Mouse (Mus musculus) heart, embryonic 14.5 days (tissue): ENCODE data around the gene Kcnq1. TPM values are rescaled to one million over a fixed set of nuclear protein-coding genes. Genes with fewer than 3 reads are reported as not detected.
A peak's percentile ranks its signal among the peaks of the same experiment; 100 is the strongest.

Experiments
- ATAC-seq: fragments of 200-750 bp; cut with Nextera tagmentation; 2 replicates; pipeline ENCODE4 v1.8.0; 2017; ENCODE audit warnings: low read depth, moderate TSS enrichment; ENCODE audit not compliant: insufficient number of reproducible peaks, insufficient read depth, low FRiP score
- H3K27ac ChIP-seq, 2 experiments: fragments of 200-500 bp in 1 of 2; fragments of 300-500 bp in 1 of 2; sonication (generic) in 1 of 2; replicated peaks in 1 of 2; 2 replicates each; pipeline ENCODE4 v1.5.1; 2012 to 2014; ENCODE audit warnings: low read depth in 2 of 2, low read length in 2 of 2, control low read depth in 1 of 2, mild to moderate bottlenecking in 1 of 2, mixed read lengths in 1 of 2; ENCODE audit not compliant: control insufficient read depth in 1 of 2, insufficient read depth in 1 of 2
- H3K27me3 ChIP-seq: fragments of 300-500 bp; sonication (generic); 2 replicates; pipeline ENCODE4 v1.6.1; 2014; ENCODE audit warnings: mild to moderate bottlenecking, low read length, control low read depth; ENCODE audit not compliant: control insufficient read depth, insufficient read depth
- H3K36me3 ChIP-seq: fragments of 300-500 bp; sonication (generic); 2 replicates; pipeline ENCODE4 v1.6.1; 2014; ENCODE audit warnings: mild to moderate bottlenecking, control low read depth, low read length, mixed read lengths; ENCODE audit not compliant: control insufficient read depth, insufficient read depth
- H3K4me1 ChIP-seq, 2 experiments: fragments of 200-500 bp in 1 of 2; fragments of 300-500 bp in 1 of 2; sonication (generic) in 1 of 2; 2 replicates each; pipeline ENCODE4 v1.6.1; 2012 to 2014; ENCODE audit warnings: low read length in 2 of 2, control low read depth in 1 of 2, mixed read lengths in 1 of 2; ENCODE audit not compliant: control insufficient read depth in 2 of 2, insufficient read depth in 2 of 2
- H3K4me2 ChIP-seq: fragments of 300-500 bp; sonication (generic); 2 replicates; pipeline ENCODE4 v1.6.1; 2014; ENCODE audit warnings: mild to moderate bottlenecking, low read length
- H3K4me3 ChIP-seq, 2 experiments: fragments of 200-500 bp in 1 of 2; fragments of 300-500 bp in 1 of 2; sonication (generic) in 1 of 2; 2 replicates each; pipeline ENCODE4 v1.5.1; 2012 to 2014; ENCODE audit warnings: low read length in 2 of 2, mild to moderate bottlenecking in 2 of 2, control low read depth in 1 of 2, low read depth in 1 of 2, moderate library complexity in 1 of 2; ENCODE audit not compliant: control insufficient read depth in 1 of 2, insufficient read depth in 1 of 2
- H3K9ac ChIP-seq: fragments of 300-500 bp; sonication (generic); 2 replicates; pipeline ENCODE4 v1.6.1; 2014; ENCODE audit warnings: mild to moderate bottlenecking, low read length
- H3K9me3 ChIP-seq: fragments of 300-500 bp; sonication (generic); 2 replicates; pipeline ENCODE4 v1.6.1; 2016; ENCODE audit warnings: low read length, control low read depth; ENCODE audit not compliant: control insufficient read depth
- WGBS: fragments of 180-500 bp; shearing (Covaris S2); extraction: QIAGEN DNeasy Blood & Tissue Kit; methylation state at CpG from one replicate; pipeline ENCODE4 v1.1.7; 2014; 5-methylcytosine and 5-hydroxymethylcytosine counted together
- polyA plus RNA-seq: library from polyadenylated mRNA; unstranded; fragments of >200 nt; fragmentation: Nextera tagmentation; extraction: Ambion mirVana; gene quantifications from 2 replicates; pipeline ENCODE4 v1.2.1, GENCODE M21; 2014

Kcnq1 gene
- polyA plus RNA-seq, 1 experiment from 2014 or later, result 28.1 TPM

- Histone ChIP-seq H3K27ac (no peak overlapping the region), H3K9me3 (no peaks in the 10 kb centered on the region), H3K4me1 (no peaks in the 10 kb centered on the region), H3K4me2 (no peak overlapping the region), H3K27me3 (no peaks in the 10 kb centered on the region), H3K36me3 (no peaks in the 10 kb centered on the region), H3K9ac (no peak overlapping the region), H3K4me3 (no peak overlapping the region)
- WGBS, result 51% methylated on average over 7 of the region's 7 CpGs
- no peak for ATAC-seq
Measured at GRCm38 (mm10) chr7:143165687-143166265, 59.6 kb downstream of the Kcnq1 start.

- Histone ChIP-seq H3K4me1 (no peaks in the 10 kb centered on the region), H3K9ac (no peak overlapping the region), H3K4me3 (no peak overlapping the region), H3K4me2 (no peak overlapping the region), H3K27ac (no peak overlapping the region), H3K9me3 (no peaks in the 10 kb centered on the region), H3K36me3 (no peaks in the 10 kb centered on the region), H3K27me3 (no peaks in the 10 kb centered on the region)
- no peak for ATAC-seq
- WGBS, result 72% methylated on average over 3 of the region's 3 CpGs
Measured at GRCm38 (mm10) chr7:143167275-143167674, 61.1 kb downstream of the Kcnq1 start.

GRCm38 (mm10) chr7:143169371-143169770, 63.2 kb downstream of the Kcnq1 start:
- Histone ChIP-seq H3K4me2 (no peak overlapping the region), H3K27ac (no peak overlapping the region), H3K4me3 (no peak overlapping the region), H3K9ac (no peak overlapping the region), H3K9me3 (no peaks in the 10 kb centered on the region), H3K4me1 (peaks cover 0 to 1% of the 10 kb centered on the region in 2 experiments; a peak in 1 of 4 replicates), H3K27me3 (no peaks in the 10 kb centered on the region), H3K36me3 (no peaks in the 10 kb centered on the region)
- WGBS, result 81% methylated on average over 3 of the region's 3 CpGs
- no peak for ATAC-seq

- H3K27ac ChIP-seq, result no peak overlapping the region
- 85% methylated on average over 5 of the region's 5 CpGs for WGBS
- no peaks in the 10 kb centered on the region for H3K27me3 ChIP-seq
- H3K4me3 ChIP-seq, result no peak overlapping the region
- no peaks in the 10 kb centered on the region for H3K9me3 ChIP-seq
- H3K9ac ChIP-seq, result no peak overlapping the region
- no peaks in the 10 kb centered on the region for H3K36me3 ChIP-seq
- H3K4me1 ChIP-seq, result peaks cover 0 to 6% of the 10 kb centered on the region in 2 experiments; a peak in 2 of 4 replicates
- no peak overlapping the region for H3K4me2 ChIP-seq
- ATAC-seq, result no peak
Measured at GRCm38 (mm10) chr7:143172914-143173547, 66.9 kb downstream of the Kcnq1 start.

- Histone ChIP-seq H3K27ac (no peak overlapping the region), H3K4me2 (no peak overlapping the region), H3K9ac (no peak overlapping the region), H3K9me3 (no peaks in the 10 kb centered on the region), H3K4me3 (no peak overlapping the region), H3K36me3 (no peaks in the 10 kb centered on the region), H3K4me1 (peaks cover 6 to 19% of the 10 kb centered on the region in 2 experiments; a peak in 3 of 4 replicates), H3K27me3 (no peaks in the 10 kb centered on the region)
- ATAC-seq, result no peak
- 80% methylated on average over 6 of the region's 6 CpGs for WGBS
Measured at GRCm38 (mm10) chr7:143174633-143175032, 68.5 kb downstream of the Kcnq1 start.

GRCm38 (mm10) chr7:143178831-143179230, 72.7 kb downstream of the Kcnq1 start:
- H3K9me3 ChIP-seq, result no peaks in the 10 kb centered on the region
- 80% methylated on average over 2 of the region's 2 CpGs for WGBS
- H3K36me3 ChIP-seq, result peaks cover 10% of the 10 kb centered on the region
- no peak overlapping the region for H3K4me2 ChIP-seq
- ATAC-seq, result no peak
- H3K9ac ChIP-seq, result no peak overlapping the region
- H3K27me3 ChIP-seq, result no peaks in the 10 kb centered on the region
- peaks cover 19 to 37% of the 10 kb centered on the region in 2 experiments for H3K4me1 ChIP-seq
- H3K27ac ChIP-seq, result no peak overlapping the region
- no peak overlapping the region for H3K4me3 ChIP-seq

- H3K4me3 ChIP-seq, result no peak overlapping the region
- H3K27ac ChIP-seq, result peak overlapping the region; percentile 66 to 69
- no peak overlapping the region for H3K9ac ChIP-seq
- 20% methylated on average over 3 of the region's 3 CpGs for WGBS
- H3K9me3 ChIP-seq, result no peaks in the 10 kb centered on the region
- peaks cover 19 to 32% of the 10 kb centered on the region in 2 experiments for H3K4me1 ChIP-seq
- H3K27me3 ChIP-seq, result no peaks in the 10 kb centered on the region
- ATAC-seq, result peak; percentile 87
- H3K4me2 ChIP-seq, result no peak overlapping the region
- H3K36me3 ChIP-seq, result peaks cover 18% of the 10 kb centered on the region
Measured at GRCm38 (mm10) chr7:143180761-143181160, 74.6 kb downstream of the Kcnq1 start.
